Mouse (Mus musculus): ENCODE results near the gene Slc37a3.

GRCm38 (mm10) chr6:39423686-39424085 lies 46.2 kb upstream of the Slc37a3 start:
- TF ChIP-seq CTCF (IDR thresholded peaks at IDR 0.05; ENCODE audit: low read depth) (no peak), EP300 (IDR thresholded peaks at IDR 0.05; ENCODE audit: low read depth) (peak; percentile 88)

Data from liver, embryonic 14.5 days (tissue).